Mouse (Mus musculus): ENCODE measurements at regions not wholly inside any gene's neighbourhood (a gene's known extent, or its start where the extent isn't known, plus 50 kb on each side); places are given as distances from the start of the nearest gene placed in this dataset.

DNA sequence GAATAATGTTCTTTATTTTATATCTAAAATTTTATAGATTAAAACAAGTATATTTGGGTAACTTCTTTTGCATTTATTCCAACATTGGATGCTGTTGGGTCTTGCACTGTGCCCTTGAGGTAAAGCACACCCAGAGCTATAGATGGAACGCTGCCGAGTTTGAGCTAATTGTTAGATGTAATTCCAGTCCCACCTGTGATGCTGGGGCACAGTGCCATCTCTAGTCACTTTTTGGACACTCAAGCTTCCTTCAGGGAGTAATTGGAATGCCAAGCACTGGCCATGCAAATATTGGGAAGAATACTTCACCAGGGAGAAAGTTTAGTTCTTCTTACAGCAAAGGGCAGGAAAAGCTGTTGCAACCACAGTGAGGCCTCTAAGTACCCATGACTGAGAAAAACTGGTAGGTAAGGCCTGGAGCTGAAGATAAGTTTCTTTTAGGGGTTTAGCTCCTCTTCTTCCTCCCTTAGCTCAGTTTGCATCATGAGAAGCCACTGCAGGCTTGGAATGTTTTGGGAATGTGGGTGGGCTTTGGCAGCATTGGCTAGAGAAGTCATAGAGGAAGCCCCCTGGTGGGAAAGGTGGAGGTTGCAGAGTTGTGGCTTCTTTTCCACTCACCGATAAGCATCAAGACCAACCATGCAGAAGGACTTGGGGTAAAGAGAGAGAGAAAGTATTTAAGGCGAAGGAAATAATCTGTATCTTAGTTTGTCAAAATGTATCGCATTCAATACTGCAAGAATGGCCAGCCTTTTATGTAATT, 189.1 kb downstream of the Rsl24d1 start:
- TF ChIP-seq TAL1 (IDR thresholded peaks at IDR 0.05; ENCODE audit: low read length) (no peak), CTCF (IDR thresholded peaks at IDR 0.05 in 2 of 3, conservative IDR thresholded peaks at IDR 0.05 in 1 of 3; ENCODE audit: control insufficient read depth in 1 of 3, insufficient read depth in 1 of 3, low read depth in 2 of 3, low read length in 3 of 3, poor library complexity in 1 of 3, severe bottlenecking in 1 of 3) (no peak), POLR2A (IDR thresholded peaks at IDR 0.05; ENCODE audit: control insufficient read depth in 1 of 2, insufficient read depth in 1 of 2, low read depth in 1 of 2, low read length in 2 of 2, poor library complexity in 1 of 2) (no peak), ZC3H11A (IDR thresholded peaks at IDR 0.05; ENCODE audit: low read depth, low read length) (no peak), GATA1 (IDR thresholded peaks at IDR 0.05; ENCODE audit: low read depth, low read length) (no peak), EP300 (IDR thresholded peaks at IDR 0.05; ENCODE audit: low read depth in 1 of 2, low read length in 2 of 2) (no peak), CHD1 (IDR thresholded peaks at IDR 0.05; ENCODE audit: low read depth, low read length) (no peak), KAT2A (conservative IDR thresholded peaks at IDR 0.05; ENCODE audit: low read depth, low read length) (no peak), USF2 (IDR thresholded peaks at IDR 0.05; ENCODE audit: borderline replicate concordance in 1 of 2, insufficient read depth in 1 of 2, low read depth in 1 of 2, low read length in 2 of 2) (no peak), HCFC1 (IDR thresholded peaks at IDR 0.05; ENCODE audit: low read depth, low read length) (no peak), MAFK (IDR thresholded peaks at IDR 0.05; ENCODE audit: borderline replicate concordance, low read depth, low read length) (no peak), ZNF384 (IDR thresholded peaks at IDR 0.05; ENCODE audit: low read depth, low read length) (no peak)

Data from MEL (cell line).